Mouse (Mus musculus) forelimb bud, embryonic 11.5 days (tissue): ENCODE results near the gene Foxm1.
"Not testable (repeated sequence)": the region's sequence is repeated elsewhere in the genome, so short reads cannot be mapped to it uniquely, and the experiment has no call there.

Experiments used
- DNase-seq: peaks from one replicate; pipeline ENCODE4 v3.0.0-alpha.2; 2012; ENCODE audit warnings: low read depth, low spot score

Gene Foxm1

DNA sequence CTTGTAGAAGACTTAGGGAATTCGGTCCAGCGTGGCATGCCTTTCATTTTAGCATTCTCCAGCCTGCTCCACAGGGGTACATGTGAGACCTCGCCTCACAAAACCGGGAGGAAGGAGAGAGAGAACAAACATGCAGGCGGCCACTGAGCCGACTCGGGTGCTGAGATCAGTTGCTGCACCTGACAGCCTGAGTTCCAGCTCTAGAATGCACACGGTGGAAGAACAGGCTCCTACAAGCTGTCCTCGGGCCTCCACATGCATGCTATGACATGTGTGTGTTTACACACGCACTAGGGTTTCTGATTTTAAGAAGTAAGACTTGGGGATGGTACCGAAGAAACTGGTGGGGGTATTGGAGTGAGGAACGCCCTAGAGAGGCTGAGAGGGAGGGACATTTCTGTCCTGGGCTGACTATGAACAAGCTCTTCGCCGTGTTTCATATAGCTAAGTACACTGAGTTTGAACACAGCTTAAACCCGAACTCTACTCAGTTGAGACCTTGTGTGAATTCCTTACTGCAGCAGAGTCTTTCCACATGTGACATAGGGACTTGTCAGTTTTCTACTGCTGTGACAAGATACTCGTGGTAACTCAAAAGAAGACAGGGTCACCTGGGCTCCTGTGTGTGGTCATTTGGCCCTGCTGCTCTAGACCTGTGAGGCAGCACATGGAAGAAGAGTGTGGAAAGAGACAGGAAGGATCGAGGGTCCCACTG, 13.8 kb downstream of the Foxm1 start:
- DNase-seq, result no peak

DNA sequence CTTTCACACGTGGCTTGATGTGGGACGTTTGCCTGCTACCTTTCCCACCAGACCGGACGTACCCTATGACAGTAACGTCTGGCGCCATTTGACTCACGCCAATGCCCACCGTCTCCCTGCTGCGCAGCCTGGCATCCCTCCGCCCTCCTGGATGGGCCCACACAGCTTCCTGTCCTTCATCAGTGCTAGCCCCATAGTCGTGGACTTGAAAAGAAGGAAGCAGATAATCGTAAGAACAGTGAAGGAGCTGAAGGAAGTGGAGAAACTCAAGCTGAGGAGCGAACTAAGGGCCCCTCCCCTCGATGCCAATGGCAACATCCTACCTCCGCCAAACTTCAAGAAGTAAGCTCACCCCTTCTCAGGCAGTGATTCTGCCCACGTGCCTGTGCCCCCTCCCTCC, 16.9 kb downstream of the Foxm1 start:
- no peak for DNase-seq

DNA sequence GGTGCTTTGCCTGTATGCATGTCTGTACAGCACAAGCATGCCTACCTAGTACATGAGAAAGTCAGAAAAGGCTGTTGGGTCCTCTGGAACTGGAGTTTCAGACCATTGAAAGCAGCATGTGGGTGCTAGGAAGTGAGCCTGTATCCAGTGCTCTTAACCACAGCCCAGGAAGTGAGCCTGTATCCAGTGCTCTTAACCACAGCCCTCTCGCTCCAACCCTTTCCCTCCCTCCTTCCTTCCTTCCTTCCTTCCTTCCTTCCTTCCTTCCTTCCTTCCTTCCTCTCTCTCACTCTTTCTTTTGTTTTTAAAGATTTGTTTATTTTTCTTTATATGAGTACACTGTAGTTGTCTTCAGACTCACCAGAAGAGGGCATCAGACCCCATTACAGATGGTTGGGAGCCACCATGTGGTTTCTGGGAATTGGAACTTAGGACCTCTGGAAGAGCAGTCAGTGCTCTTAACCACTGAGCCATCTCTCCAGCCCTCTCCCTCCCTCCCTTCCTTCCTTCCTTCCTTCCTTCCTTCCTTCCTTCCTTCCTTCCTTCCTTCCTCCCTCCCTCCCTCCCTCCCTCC, 17.9 kb downstream of the Foxm1 start:
- not testable (repeated sequence) for DNase-seq

DNA sequence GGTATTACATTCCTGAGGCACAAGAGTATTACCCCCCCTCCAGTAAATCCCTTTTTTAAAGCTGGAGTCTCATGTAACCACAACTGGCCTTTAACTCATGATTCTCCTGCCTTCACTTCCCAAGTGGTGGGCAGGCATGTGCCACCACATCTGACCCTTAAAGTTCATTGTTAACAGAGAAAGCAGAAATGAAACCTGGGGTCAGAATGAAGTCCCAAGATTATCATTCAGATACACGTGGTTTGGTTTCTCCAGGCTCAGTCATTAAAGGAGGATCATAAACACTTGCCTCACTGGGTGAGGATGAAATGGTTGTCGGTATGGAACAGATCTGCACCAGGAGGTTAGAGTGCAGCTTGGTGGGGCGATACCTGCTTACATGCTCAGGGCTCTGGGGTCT, 18.5 kb downstream of the Foxm1 start:
- DNase-seq, result no peak

DNA sequence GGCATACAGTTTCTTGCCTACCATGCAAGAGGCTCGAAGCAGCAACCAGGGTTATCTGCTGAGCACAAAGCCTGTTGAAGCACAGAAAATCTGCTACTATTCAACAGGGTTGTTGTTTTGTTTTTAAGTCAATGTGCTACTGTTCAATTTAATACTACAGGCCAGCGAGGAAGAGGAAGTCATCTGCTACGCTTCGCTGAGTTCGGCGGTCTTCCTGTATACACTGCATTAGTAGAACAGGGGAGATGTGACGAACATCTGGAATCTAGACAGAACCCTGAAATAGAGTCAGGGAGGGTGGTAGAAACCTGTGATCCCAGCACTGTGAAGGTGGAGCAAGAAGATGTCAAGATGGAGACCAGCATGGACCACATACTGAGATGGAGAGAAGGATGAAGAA, 21.0 kb downstream of the Foxm1 start:
- DNase-seq, result no peak

DNA sequence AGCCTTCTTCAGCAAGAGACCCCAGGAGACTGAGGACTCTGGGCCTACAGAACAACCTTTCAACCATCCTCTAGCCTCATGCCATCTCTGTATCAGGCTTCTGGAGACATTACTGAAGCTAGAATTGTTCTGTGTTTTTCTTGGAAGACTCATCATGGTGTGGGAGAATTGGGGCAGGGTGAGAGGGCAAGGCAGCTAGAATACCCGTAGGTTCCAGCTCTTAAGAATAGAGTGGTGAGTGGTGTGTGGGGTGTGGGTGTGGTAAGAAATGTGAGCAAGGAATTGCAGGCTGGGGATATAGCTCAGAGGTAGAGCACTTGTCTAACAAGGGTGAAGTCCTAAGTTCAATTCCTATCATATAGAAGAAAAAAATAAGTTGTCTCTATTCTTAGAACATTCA, 22.3 kb downstream of the Foxm1 start:
- DNase-seq, result no peak

DNA sequence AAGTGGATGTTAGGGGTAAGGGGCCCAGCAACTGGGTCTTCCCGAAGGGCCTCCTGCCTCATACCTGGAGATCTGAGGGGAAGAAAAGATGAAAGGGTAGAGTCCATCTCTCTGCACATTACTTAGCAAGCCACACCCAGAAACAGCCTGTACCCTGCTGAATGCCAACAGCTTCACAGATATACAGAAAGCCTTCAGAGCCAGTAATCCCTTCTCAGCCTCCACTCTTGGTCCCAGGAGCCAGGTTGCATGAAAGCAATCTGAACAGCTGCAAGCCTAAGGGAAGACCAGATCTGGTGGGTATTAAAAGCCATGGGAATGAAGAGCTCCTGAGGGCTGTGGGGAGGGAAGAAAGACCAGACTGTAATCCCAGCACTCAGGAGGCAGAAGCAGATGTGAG, 26.4 kb downstream of the Foxm1 start:
- no peak for DNase-seq

DNA sequence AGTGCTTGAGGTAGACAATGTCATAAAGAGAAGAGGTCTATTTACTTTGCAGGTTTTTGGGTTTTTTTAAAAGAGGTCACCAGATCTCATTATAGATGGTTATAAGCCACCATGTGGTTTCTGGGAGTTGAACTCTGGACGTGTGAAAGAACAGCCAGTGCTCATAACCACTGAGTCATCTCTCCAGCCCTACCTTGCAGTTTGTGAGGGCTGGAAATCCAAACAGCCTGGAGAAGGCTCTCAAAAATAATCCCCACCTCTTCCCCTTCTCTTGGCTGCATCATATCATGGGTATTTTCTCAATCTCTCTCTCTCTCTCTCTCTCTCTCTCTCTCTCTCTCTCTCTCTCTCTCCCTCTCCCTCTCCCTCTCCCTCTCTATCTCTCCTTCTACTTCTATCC, 27.9 kb downstream of the Foxm1 start:
- DNase-seq, result no peak

DNA sequence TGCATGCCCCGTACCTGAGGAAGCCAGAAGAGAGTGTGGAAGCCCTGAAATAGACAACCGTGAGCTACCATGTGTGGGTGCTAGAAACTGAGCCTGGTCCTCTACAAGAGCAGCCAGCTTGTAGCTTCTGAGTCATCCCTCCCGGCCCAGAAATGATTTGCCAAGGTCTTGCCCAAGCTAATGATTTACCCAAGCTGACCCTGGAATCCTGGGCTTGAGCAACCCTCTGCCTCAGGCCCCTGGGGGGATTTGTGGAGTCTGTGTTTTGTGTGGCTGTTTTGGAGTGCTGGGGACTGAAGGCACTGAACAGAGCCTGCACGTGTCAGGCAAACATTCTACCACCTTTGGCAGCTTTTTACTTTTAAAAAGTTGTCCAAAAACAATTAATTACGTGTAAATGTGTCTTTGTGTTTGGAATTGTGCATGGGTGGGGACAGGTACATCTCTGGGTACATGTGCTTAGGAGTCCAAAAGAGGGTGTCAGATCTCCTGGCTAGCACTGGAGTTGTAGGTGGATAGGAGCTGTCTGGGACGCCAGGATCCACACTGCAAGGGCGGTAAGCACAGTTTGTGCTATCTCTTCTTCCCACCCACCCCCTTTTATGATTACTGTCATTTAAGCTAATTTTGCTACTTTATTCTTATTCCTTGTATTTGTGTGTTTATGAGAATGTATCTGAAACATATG, 35.0 kb downstream of the Foxm1 start:
- DNase-seq, result no peak

DNA sequence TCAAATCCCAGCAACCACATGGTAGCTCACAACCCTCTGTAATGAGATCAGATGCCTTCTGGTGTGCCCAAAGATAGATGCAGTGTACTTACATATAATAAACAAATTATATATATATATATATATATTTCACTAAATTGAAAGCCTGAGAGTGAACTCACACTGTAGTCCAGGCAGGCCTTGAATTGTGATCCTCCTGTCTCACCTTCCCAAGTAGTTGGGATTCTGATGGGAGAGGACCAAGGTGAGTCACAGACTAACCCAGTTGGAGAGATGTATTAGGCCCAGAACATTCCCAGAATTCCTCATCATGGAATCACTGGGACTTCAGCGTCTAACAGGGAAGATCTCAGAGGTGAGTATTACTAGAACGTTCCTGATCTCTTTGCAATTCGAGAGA, 36.2 kb downstream of the Foxm1 start, which contains the start of gene Nrip2:
Nrip2 (plus strand) TSS at position 301 of the 400 bp plus-strand sequence.
- DNase-seq, result no peak

DNA sequence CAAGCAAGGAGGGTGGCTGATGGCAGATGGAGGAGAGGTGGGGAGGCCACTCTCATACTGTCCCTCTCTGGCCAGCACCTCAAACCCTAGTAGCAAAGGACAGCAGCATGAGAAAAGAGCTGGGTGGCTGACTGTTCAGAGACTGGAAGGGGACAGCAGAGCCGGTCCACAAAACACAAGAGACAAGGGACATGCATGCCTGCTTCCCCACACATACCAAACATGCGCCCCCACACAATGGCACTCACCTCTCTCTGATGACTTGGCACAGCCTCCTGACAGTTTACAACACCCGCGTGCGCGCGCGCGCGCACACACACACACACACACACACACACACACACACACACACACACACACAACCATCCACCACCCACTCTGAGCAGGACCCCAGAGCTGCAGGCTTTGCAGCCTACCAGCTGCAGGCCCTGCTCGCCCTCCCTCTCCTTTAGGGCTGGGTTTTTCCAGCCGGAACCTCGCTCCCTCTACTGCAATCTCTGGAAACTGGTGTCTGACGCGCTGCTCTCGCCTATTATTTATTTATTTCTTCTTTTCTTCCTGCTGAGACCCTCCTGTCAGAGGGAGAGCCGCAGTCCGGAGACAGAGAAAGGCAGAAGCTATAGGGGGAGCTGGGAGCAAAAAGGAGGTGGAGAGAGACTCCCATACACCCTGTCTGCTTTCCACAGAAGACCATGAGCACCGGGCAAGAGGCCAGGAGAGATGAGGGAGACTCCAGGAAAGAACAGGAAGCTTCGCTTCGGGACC, 36.8 kb downstream of the Foxm1 start:
- no peak for DNase-seq

DNA sequence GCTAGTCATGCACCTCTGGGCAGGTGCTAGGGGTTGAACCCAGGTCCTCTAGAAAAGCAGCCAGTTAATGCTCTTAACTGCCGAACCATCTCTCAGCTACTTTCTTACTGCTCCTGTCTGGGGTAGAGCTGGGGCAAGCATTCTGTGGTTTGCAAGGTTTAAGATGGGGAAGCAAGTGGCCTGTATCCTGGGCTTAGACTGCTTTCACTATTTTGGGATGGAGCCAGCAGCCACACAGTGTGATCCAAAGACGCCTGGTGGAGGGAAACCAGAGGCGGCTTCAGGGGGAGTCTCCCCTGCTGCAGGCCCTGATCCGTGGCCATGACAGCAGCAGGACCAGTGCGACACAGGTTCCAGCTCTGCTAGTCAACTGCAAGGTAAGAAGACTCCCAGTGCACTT, 41.9 kb downstream of the Foxm1 start:
- no peak for DNase-seq

DNA sequence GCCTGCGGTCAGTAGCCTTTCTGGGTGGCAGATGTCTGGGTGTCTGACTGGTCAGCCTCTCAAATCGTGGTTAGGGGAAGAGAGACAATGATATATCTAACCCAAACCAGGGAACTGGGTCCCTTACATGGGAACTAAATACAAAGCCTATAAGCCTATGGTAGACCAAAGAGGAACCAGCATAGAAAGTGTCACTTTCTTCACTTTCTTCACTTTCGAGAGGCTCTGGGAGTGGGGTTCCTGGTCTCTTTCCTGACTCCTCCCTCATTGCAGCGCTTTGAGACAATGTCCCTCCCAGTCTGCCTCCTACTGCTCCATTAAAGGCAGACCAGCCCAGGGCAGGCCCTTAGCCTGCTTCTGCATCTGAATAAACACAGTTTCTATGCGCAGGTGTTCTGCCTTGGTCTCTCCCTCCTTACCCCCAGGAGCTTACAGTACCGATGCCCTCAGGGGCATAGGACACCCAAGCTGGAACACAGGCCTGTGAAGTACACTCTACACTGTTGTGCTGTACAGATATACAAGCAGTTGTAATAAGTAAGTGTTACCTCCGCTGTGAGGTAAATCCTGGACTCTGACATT, 45.9 kb downstream of the Foxm1 start:
- DNase-seq, result no peak

DNA sequence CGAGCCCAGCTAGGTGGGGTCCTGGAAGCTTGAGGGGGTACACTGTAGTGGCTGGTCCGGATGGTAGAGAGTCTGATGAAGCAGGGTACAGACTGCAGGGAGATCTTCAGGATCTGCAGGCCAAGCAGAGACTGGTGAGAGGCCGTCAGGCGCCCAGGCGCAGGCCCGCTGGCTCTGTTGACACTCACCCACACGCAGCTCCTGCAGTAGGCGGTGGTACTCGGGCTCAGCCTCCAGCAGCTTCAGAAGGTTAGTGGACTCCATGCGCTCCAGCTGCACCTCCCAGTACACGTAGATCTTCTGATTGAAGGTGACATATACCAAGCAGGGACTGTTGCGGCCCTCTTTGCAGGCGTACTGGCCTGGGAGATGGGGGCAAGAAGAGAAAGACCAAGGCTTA, 47.5 kb downstream of the Foxm1 start:
- DNase-seq, result no peak

DNA sequence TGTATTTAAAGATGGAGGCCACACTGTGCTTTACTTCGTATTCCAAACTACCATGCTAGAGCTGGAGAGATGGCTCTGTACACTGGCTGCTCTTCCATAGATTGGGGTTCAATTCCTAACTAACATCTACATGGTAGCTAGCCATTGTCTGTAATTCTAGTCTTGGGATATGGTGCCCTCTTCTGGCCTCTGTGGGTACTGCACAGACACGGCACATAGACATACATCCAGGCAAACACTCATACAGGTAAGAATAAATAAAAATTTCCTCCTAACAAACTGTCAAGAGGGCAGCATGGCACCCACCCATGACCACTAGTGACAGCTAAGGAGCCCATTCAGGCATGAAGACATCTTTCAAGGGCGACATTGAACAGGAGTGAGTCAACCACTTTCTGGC, 48.3 kb downstream of the Foxm1 start:
- DNase-seq, result peak; percentile 74

DNA sequence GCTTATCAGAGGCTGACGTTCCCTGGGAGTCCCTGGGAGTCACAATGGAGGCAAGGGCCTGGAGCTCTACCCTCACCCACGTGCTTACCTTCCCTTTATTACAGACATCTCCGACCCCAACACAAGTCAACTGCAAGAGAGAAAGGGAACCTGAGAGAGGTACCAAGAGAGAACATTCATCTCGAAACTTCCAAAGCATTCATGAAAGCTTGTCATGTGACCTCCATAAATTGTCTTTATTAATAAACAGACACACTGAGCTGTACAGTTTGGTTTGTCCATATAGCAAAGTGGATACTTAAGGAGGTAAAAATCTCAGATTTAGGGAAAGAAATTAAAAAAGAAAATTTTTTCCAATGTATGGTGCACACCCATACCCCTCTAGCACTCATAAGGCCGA, 53.4 kb downstream of the Foxm1 start:
- DNase-seq, result no peak

DNA sequence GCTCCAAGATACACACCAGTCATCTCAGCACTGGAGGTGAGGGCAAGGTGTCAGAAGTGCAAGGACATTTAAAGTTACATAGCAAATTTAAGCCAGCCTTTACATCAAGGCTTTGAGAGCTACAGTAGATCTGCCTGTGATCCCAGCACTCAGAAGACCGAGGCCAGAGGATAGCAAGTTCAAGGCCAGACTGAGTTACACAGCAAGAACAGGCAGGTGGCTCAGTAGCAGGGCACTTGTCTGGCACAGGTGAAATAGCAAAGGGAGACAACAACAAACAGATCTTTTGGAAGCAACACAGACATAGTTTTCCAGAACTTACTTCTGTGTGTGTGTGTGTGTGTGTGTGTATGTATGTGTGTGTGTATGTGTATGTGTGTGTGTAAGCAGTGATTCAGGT, 55.3 kb downstream of the Foxm1 start:
- no peak for DNase-seq

DNA sequence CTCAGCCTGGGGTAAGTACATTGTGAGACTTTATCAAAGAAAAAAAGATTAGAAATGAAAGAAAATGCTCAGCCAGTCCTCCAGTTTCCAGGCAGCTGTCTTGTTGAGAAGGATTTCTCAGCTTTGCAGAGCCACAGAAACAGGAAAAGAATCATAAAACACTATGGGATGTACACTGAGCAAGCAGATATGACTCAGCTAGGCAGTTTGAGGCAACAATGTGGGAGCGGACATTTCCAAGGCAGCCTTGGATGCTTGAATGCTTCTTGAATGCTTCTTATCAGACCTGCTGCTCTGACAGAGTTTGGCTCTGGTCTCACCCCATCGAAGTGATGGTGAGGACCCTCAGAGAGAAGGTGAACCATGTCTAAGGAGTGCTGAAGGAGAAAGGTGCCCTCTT, 58.3 kb downstream of the Foxm1 start:
- DNase-seq, result no peak

DNA sequence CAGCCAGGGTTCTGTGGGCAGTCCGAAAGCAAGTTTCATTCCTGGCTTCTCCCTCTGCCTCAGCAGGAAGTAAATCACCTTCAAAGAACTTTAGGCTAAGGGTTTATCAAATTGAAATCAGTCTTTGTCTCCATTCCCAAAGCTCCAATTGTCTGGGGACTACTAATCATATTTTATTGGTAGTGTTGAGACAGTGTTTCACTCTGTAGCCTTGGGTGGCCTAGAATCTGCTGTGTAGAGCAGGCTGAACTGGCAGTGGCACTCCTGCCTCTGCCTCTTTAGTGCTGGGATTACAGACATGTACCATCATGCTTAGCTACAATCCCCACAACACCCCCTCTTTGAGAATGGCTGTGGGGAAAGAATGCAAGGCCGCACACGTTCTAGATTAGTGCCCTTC, 58.7 kb downstream of the Foxm1 start:
- no peak for DNase-seq

DNA sequence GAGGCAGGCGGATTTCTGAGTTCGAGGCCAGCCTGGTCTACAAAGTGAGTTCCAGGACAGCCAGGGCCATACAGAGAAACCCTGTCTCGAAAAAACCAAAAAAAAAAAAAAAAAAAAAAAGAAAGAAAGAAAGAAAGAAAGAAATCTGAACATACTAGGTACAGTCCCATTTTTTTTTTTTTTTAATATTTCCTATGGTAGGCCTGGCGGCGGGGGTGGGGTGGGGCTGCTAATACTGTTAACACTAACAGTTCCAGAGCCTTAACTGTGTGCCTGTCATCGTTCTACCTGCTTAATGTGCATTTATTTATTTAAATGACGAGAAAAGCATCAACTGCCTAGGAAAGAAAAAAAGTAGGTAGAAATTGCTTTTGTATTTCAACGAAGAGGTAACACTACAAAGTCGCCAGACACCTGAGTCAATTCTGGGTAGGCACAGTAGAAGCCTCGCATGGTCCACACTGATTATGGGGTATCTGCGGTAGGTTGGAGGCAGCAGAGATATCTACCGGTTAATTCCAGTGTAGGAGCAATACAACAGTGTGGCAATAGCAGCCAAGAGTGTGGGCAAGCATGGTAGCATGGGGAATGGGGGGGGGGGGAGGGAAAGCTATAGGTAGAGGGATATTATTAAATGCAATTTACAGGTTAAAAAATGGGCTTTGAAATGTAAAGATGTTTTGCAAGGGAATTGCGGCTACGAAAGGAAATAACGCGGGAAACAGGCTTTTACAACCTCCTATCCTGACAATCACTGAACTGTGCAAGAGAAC, 60.9 kb downstream of the Foxm1 start:
- DNase-seq, result no peak
